Mouse (Mus musculus) forebrain, embryonic 15.5 days (tissue): Measurements from ENCODE around the gene Tenm4. TPM values are rescaled to one million over a fixed set of nuclear protein-coding genes. Genes with fewer than 3 reads are reported as not detected.
A peak's percentile ranks its signal among the peaks of the same experiment; 100 is the strongest.

Experiments
- ATAC-seq: fragments of 200-750 bp; cut with Nextera tagmentation; replicated peaks from 2 replicates; pipeline ENCODE4 v1.8.0; 2017; ENCODE audit warnings: mild to moderate bottlenecking, moderate TSS enrichment, moderate library complexity
- H3K27ac ChIP-seq: fragments of 300-500 bp; sonication (generic); replicated peaks from 2 replicates; pipeline ENCODE4 v1.5.1; 2015; ENCODE audit warnings: mild to moderate bottlenecking, inconsistent platforms
- H3K27me3 ChIP-seq: fragments of 300-500 bp; sonication (generic); 2 replicates; pipeline ENCODE4 v1.6.1; 2015; ENCODE audit warnings: inconsistent platforms
- H3K36me3 ChIP-seq: fragments of 300-500 bp; sonication (generic); 2 replicates; pipeline ENCODE4 v1.6.1; 2015; ENCODE audit warnings: mild to moderate bottlenecking, inconsistent platforms
- H3K4me1 ChIP-seq: fragments of 300-500 bp; sonication (generic); 2 replicates; pipeline ENCODE4 v1.6.1; 2015; ENCODE audit warnings: inconsistent platforms
- H3K4me2 ChIP-seq: fragments of 300-500 bp; sonication (generic); replicated peaks from 2 replicates; pipeline ENCODE4 v1.6.1; 2015; ENCODE audit warnings: mild to moderate bottlenecking, inconsistent platforms
- H3K4me3 ChIP-seq: fragments of 300-500 bp; sonication (generic); 2 replicates; pipeline ENCODE4 v1.5.1; 2015; ENCODE audit warnings: mild to moderate bottlenecking, inconsistent platforms
- H3K9ac ChIP-seq: fragments of 300-500 bp; sonication (generic); replicated peaks from 2 replicates; pipeline ENCODE4 v1.6.1; 2015; ENCODE audit warnings: mild to moderate bottlenecking, inconsistent platforms
- H3K9me3 ChIP-seq: fragments of 300-500 bp; sonication (generic); 2 replicates; pipeline ENCODE4 v1.6.1; 2016; ENCODE audit warnings: inconsistent platforms
- WGBS: fragments of 180-500 bp; shearing (Covaris S2); methylation state at CpG from one replicate; pipeline ENCODE4 v1.1.7; 2015; ENCODE audit warnings: mixed read lengths; 5-methylcytosine and 5-hydroxymethylcytosine counted together
- polyA plus RNA-seq: library from polyadenylated mRNA; unstranded; fragments of >200 nt; fragmentation: Nextera tagmentation; extraction: Ambion mirVana; gene quantifications from 2 replicates; pipeline ENCODE4 v1.2.1, GENCODE M21; 2015

Tenm4 gene
- polyA plus RNA-seq, 1 experiment from 2014 or later: 103 TPM

DNA sequence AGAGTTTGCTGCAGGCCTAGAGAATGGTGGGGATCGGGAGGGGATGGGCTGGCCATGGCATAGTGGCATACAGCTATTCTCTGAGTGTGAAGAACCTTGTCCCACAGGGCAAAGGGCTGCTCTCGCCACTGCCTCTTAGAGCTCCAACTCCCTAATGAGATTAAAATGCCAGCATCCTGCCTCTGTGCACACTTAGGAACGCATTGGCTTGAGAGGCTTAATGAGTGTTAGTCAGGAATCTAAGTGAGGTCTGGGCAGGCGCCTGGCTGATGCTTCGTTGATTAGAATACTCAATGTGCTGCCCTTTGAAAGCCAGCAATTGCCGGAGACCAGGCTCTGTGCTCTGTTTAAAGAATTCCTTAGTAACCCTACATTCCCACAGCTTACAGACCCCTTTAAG lies 334.5 kb downstream of the Tenm4 start:
- no peaks in the 10 kb centered on the region for H3K36me3 ChIP-seq
- H3K4me3 ChIP-seq: no peak overlapping the region
- H3K27ac ChIP-seq: peak overlapping the region; percentile 13
- no peak overlapping the region for H3K9ac ChIP-seq
- no peaks in the 10 kb centered on the region for H3K9me3 ChIP-seq
- H3K4me1 ChIP-seq: peaks cover 33% of the 10 kb centered on the region
- no peak overlapping the region for H3K4me2 ChIP-seq
- no peaks in the 10 kb centered on the region for H3K27me3 ChIP-seq
- peak; percentile 47 for ATAC-seq
- WGBS: 8% methylated on average over 6 of the region's 6 CpGs

- no peak overlapping the region for H3K9ac ChIP-seq
- no peaks in the 10 kb centered on the region for H3K9me3 ChIP-seq
- WGBS: 78% methylated on average over 8 of the region's 8 CpGs
- no peak overlapping the region for H3K4me2 ChIP-seq
- H3K27ac ChIP-seq: no peak overlapping the region
- no peak overlapping the region for H3K4me3 ChIP-seq
- H3K27me3 ChIP-seq: no peaks in the 10 kb centered on the region
- peaks cover 33% of the 10 kb centered on the region for H3K4me1 ChIP-seq
- no peaks in the 10 kb centered on the region for H3K36me3 ChIP-seq
- no peak for ATAC-seq
These were observed 336.0 kb downstream of the Tenm4 start for GRCm38 (mm10) chr7:96507046-96507445.

DNA sequence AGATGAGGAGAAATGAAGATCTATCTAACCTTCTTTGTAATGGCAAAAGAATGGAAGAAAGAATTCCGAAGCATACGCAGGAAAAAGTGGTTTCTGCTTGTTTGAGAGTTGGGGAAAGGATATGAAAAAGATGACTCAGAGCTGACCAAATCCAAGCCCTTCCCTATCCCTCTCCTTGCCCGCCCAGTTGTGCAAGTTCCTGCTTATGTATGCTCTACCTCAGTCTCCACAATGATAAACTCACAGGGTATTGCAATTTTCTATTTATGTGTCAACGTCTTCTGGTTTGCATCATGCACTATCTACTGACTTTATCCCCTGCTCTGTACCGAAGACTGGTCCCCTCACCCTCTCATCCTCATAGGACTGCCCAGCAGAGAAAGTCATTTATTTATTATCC lies 339.4 kb downstream of the Tenm4 start:
- Histone ChIP-seq H3K4me1 (peaks cover 38% of the 10 kb centered on the region), H3K27me3 (no peaks in the 10 kb centered on the region), H3K9me3 (no peaks in the 10 kb centered on the region), H3K36me3 (no peaks in the 10 kb centered on the region), H3K4me3 (no peak overlapping the region), H3K9ac (no peak overlapping the region), H3K27ac (no peak overlapping the region), H3K4me2 (no peak overlapping the region)
- 91% methylated on average over 5 of the region's 5 CpGs for WGBS
- ATAC-seq: no peak

GRCm38 (mm10) chr7:96511018-96511609 lies 340.1 kb downstream of the Tenm4 start:
- Histone ChIP-seq H3K36me3 (no peaks in the 10 kb centered on the region), H3K9me3 (no peaks in the 10 kb centered on the region), H3K4me1 (peaks cover 31% of the 10 kb centered on the region), H3K4me2 (no peak overlapping the region), H3K4me3 (no peak overlapping the region), H3K27ac (peak overlapping the region; percentile 92), H3K27me3 (no peaks in the 10 kb centered on the region), H3K9ac (no peak overlapping the region)
- 75% methylated on average over 7 of the region's 7 CpGs for WGBS
- no peak for ATAC-seq

GRCm38 (mm10) chr7:96511953-96512511 lies 341.0 kb downstream of the Tenm4 start:
- Histone ChIP-seq H3K9me3 (no peaks in the 10 kb centered on the region), H3K27me3 (no peaks in the 10 kb centered on the region), H3K9ac (no peak overlapping the region), H3K27ac (peak overlapping the region; percentile 92), H3K4me1 (peaks cover 29% of the 10 kb centered on the region), H3K36me3 (no peaks in the 10 kb centered on the region), H3K4me2 (peak overlapping the region; percentile 25), H3K4me3 (no peak overlapping the region)
- 27% methylated on average over 14 of the region's 14 CpGs for WGBS
- ATAC-seq: peak; percentile 88

- Histone ChIP-seq H3K4me3 (no peak overlapping the region), H3K27ac (no peak overlapping the region), H3K27me3 (no peaks in the 10 kb centered on the region), H3K4me2 (no peak overlapping the region), H3K9me3 (no peaks in the 10 kb centered on the region), H3K9ac (no peak overlapping the region), H3K36me3 (no peaks in the 10 kb centered on the region), H3K4me1 (peaks cover 12% of the 10 kb centered on the region; the same call in 1 of the 2 replicates)
- ATAC-seq: no peak
- WGBS: 0% methylated on average over 2 of the region's 2 CpGs
These were observed 348.2 kb downstream of the Tenm4 start for GRCm38 (mm10) chr7:96519216-96519615.

DNA sequence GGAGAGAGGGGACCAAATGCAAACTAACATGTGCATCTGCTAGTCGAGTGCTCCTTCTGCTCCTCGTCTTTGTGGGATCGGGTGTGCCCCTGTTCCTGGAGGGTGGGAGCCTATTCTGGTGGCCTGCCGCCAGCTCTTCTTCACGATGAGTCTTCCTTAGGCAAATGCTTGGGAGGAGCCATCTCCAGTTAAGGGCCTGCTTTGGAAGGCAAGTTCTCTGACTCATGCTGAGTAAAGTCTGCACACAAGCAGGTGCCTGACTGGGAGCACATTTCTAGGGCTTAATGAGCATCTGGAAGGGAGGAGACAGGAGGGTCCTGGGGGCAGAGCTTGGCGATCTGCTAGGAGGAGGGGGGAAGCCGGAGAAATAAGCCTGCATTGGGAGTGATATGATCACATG lies 350.9 kb downstream of the Tenm4 start:
- peak overlapping the region; percentile 12; the same call in 1 of the 2 replicates for H3K27ac ChIP-seq
- no peak for ATAC-seq
- 43% methylated on average over 7 of the region's 7 CpGs for WGBS

GRCm38 (mm10) chr7:96523673-96524072 lies 352.6 kb downstream of the Tenm4 start:
- Histone ChIP-seq H3K27me3 (no peaks in the 10 kb centered on the region), H3K36me3 (no peaks in the 10 kb centered on the region), H3K4me1 (peaks cover 12% of the 10 kb centered on the region; the same call in 1 of the 2 replicates), H3K27ac (peak overlapping the region; percentile 35; the same call in 1 of the 2 replicates), H3K9me3 (no peaks in the 10 kb centered on the region), H3K4me2 (no peak overlapping the region), H3K4me3 (no peak overlapping the region), H3K9ac (no peak overlapping the region)
- ATAC-seq: no peak
- 72% methylated on average over 2 of the region's 2 CpGs for WGBS

More for the DNA sequence above, 350.9 kb downstream of the Tenm4 start:
- Histone ChIP-seq H3K4me3 (no peak overlapping the region), H3K36me3 (no peaks in the 10 kb centered on the region), H3K4me2 (no peak overlapping the region), H3K9me3 (no peaks in the 10 kb centered on the region), H3K27me3 (no peaks in the 10 kb centered on the region), H3K9ac (no peak overlapping the region), H3K4me1 (peaks cover 12% of the 10 kb centered on the region; the same call in 1 of the 2 replicates)

GRCm38 (mm10) chr7:96524486-96525205 lies 353.6 kb downstream of the Tenm4 start:
- H3K9ac ChIP-seq: no peak overlapping the region
- no peak for ATAC-seq
- H3K27me3 ChIP-seq: no peaks in the 10 kb centered on the region
- WGBS: 76% methylated on average over 8 of the region's 8 CpGs
- H3K27ac ChIP-seq: peak overlapping the region; percentile 35; the same call in 1 of the 2 replicates
- no peak overlapping the region for H3K4me3 ChIP-seq
- H3K4me1 ChIP-seq: peaks cover 12% of the 10 kb centered on the region; the same call in 1 of the 2 replicates
- no peaks in the 10 kb centered on the region for H3K9me3 ChIP-seq
- no peak overlapping the region for H3K4me2 ChIP-seq
- H3K36me3 ChIP-seq: no peaks in the 10 kb centered on the region

DNA sequence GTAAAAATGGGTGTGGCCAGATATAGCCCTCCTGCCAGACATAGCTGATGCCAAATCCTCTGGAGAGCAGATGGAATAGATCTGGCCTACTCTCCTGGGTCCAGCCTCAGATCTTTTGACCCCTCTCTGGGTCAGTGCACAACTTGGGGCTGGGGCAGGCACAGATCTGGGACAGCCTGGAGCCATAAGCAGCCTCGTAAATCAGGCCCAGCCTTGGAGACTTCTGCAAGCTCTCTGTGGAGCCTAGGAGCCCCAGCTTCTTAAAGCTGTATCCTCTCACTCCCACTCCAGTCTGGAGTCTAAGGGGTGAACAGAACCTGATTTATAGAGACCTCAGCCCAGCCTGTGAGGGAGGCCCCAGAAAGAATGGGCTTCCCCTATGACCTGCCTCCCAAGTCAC lies 354.3 kb downstream of the Tenm4 start:
- Histone ChIP-seq H3K4me2 (no peak overlapping the region), H3K4me3 (no peak overlapping the region)
- 91% methylated on average over 1 of the region's 1 CpGs for WGBS

DNA sequence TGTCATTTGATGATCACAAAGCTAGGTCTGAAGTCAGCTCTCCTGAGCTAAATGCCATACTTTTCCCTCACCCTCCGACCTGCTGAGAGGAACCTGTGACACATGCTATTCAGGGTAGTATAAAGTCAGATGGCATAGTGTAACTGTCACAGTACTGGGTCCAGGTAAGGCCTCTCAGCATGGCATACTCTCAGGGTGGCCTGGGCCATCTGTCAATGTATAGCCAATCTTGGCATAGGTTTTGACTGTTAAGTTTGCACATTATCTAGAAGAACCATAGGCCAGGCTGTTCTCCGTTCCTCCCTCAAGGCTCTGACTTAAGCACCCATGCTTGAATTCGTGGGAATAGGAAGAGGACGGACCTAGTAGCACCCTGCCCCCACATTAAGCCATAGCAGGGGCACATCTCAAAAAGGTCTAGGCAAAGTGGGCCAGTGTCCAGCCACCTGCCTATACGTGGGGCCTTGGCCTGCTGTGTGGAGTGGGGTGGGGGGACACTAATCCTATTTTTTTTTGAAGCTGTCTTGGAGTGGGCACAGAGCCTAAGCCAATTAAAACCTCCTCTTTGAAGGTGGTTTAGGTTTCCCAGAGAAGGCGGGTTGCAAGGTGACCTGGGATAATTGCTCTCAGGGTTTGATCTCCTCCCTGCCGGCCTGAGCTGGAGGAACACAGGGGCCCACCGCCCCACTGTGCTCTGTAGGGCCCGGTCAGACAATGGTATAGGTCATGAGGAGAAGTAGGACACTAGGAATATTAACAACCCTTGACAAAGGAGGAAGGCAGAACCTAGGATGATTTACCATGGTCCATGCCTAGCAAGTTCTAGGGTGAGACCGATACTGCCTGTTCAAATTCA lies 359.8 kb downstream of the Tenm4 start:
- ATAC-seq: peak; percentile 27; the same call in 1 of the 2 replicates
- 28% methylated on average over 10 of the region's 10 CpGs for WGBS
- no peak overlapping the region for H3K4me2 ChIP-seq
- H3K36me3 ChIP-seq: no peaks in the 10 kb centered on the region
- H3K27me3 ChIP-seq: no peaks in the 10 kb centered on the region
- H3K4me3 ChIP-seq: no peak overlapping the region
- H3K9ac ChIP-seq: no peak overlapping the region
- no peak overlapping the region for H3K27ac ChIP-seq
- no peaks in the 10 kb centered on the region for H3K9me3 ChIP-seq
- H3K4me1 ChIP-seq: peaks cover 23% of the 10 kb centered on the region

More for the DNA sequence above, 354.3 kb downstream of the Tenm4 start:
- H3K27me3 ChIP-seq: no peaks in the 10 kb centered on the region
- no peaks in the 10 kb centered on the region for H3K36me3 ChIP-seq
- H3K4me1 ChIP-seq: peaks cover 12% of the 10 kb centered on the region; the same call in 1 of the 2 replicates
- no peak overlapping the region for H3K27ac ChIP-seq
- no peaks in the 10 kb centered on the region for H3K9me3 ChIP-seq
- no peak for ATAC-seq
- H3K9ac ChIP-seq: no peak overlapping the region
